Mouse (Mus musculus): ENCODE measurements at regions not wholly inside any gene's neighbourhood (a gene's known extent, or its start where the extent isn't known, plus 50 kb on each side); places are given as distances from the start of the nearest gene placed in this dataset.

DNA sequence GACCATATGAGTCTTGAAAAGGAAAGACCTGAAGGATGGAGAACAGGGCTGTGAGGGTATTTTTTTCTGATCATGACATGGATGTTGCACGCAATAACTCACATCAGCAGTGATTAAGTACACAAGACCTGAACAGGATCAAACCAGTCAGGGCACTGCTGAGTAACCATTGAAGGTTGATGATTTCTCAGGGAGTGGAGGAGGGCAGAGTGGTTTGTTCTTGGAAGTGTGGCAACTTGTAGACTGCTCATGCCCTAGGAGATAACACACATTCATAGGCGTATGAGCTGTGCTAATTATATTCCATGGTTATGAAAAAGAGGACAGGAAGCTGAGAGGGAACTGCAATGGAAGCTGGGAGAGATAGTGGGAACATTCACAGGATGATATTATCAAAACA, 88.8 kb upstream of the Gpc5 start:
- TF ChIP-seq EP300 (IDR thresholded peaks at IDR 0.05; ENCODE audit: insufficient read depth, low read depth, low read length) (no peak), CTCF (IDR thresholded peaks at IDR 0.05) (no peak)

Measured in heart, adult 2 months (tissue).